Mouse (Mus musculus): ENCODE measurements around the gene Sox18. TPM values are rescaled to one million over a fixed set of nuclear protein-coding genes. Genes with fewer than 3 reads are reported as not detected.

Gene Sox18
- total RNA-seq, 1 experiment from 2014 or later = 60.4 TPM

DNA sequence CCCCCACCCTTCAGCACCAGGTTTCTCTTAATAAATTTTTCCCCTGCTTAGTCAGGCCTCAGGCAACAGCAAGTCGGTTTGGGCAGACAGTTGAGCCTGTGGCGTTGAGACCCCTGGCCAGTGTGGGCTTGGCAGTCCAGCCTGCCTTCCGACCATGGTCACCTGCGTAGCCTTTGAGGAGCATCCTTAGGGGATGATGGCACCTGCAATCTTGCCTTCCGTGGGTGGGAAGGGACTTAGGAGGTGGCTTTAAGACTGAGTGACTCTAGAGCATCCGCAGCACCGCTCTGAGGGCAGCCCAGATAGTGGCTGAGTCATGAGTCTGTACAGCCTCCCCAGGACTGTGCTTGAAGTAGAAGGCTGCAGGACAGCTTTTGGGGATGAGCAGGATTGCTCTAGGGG lies 9.3 kb upstream of the Sox18 start:
- DNase-seq = peak; percentile 34

DNA sequence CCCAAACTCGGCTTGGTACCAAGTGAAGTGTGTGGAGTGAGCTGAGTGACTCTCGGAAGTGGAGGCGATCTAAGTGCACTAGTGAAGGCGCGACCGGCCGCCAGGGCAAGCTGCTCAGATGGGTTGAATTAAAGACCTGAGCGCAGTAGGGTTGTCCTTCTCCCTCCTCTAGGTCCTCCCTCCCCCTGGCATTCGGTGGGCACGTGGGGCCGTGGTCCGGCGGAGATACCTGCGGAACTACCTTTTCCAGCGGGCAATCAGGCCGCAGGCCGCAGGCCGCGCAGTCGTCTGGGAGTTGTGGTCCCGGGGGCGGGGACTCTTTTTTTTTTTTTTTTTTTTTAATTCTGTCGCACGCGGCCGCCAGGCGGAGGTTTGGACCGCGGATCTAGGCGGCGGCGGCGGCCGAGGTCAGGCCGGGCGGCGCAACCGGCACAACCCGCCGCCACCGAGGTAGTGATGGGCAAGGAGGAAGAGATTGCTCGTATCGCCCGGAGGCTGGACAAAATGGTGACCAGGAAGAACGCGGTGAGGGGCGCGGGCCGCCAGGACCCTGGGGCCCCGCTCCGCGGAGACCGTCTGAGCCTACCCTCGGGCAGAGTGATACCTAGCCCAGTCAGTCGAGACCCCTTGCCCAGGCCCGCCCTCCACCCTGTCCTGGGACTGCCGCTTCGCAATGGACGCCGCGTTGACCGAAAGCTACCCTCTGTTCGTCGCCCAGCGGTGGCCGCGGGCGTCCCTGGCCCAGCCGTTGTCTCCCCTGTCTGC lies 8.7 kb upstream of the Sox18 start, which contains the start of gene Tcea2:
TSS of gene Tcea2 (plus strand) at position 360 of the 765 bp plus-strand sequence.
- peak; percentile 84 for DNase-seq

DNA sequence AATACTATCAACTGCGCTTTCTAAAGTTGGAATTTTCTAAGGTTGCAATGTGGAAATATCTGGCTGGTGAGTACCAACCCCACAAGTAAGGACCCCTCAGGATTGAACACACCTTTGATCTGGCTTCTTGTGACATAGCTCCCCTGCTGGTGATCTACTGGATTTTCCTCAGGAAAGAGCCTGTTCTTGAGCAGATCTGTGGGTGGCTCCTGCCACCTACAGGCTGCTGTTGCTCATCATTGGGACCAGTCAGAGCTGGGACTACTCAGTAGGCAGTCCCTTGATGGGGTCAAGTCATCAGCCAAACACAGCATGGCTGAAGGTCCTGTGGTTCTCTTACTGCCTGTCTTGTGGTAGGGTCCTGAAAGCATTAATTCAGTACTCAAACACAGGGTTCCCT lies 7.3 kb upstream of the Sox18 start:
- peak; percentile 86 for DNase-seq

DNA sequence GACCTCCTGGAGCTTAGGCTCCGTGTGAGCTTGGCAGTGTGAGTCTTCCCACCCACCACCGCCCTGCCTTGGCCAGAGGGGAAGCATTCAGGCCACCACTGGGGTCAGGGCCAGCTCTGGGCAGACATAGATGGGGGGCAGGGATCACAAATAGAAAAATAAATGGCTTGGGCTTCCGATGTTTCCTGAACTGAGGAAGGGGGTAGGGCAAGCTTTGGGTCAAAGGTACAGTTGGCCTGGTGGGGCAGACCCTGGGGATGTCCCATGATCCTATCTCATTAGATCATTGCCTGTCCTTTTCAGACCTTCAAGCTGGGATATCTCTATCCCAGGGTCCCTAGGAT lies 6.3 kb upstream of the Sox18 start:
- peak; percentile 49 for DNase-seq

DNA sequence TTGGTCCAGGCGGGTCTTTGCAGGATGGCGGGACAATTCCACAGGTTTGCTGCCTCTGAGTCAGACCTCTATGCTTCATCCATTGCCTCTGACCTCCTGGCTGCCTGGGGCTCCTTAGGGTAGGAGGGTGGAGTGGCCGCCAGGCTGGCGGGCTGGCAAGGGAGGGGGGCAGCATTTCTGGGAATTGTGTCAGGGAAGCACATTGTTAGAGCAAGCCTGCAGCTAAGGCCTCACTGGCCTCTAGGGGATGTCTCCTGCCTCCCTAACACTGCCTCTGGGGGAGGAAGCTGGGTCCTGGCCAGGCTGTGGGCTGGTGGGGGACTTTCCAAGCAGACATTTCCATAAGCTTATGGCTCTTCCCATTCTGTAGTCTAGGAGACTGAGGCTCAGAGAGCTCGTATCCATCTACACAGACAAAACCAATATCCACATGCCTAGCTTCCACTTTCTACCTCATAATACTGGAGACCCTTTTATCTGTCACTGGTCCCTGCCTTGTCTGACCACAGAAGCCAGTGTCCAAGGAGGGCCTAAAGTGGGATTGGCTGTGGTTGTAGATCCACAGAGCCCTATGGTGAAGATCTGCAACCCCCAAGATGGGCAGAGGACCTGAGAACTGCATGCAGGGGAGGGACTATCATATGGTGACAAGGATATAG lies 5.8 kb upstream of the Sox18 start:
- peak; percentile 54 for DNase-seq

- DNase-seq = no peak
These were observed 5.0 kb upstream of the Sox18 start for GRCm38 (mm10) chr2:181676424-181676823.

DNA sequence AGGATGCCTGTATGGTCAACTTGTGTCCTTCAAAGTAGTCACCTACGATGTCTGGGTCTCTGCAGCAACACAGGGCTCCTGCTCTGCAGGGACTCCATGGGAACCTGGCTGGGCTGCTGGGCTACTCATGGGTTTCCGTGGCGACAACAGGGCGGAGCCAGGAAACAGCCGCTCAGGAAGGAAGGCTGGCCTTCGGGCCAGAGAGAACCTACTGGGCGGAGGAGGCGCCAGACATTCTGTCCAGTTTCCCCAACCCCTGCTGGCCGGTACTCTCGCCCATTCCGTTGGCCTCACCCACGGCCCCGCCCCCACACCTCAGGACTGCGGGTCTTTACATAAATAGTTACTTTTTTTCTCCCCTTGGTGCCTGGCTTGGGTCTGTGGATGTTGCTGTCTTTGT lies 4.0 kb upstream of the Sox18 start:
- peak; percentile 86 for DNase-seq

GRCm38 (mm10) chr2:181674934-181675333 lies 3.5 kb upstream of the Sox18 start:
- no peak for DNase-seq

GRCm38 (mm10) chr2:181673501-181673900 lies 2.1 kb upstream of the Sox18 start:
- DNase-seq = peak; percentile 65

DNA sequence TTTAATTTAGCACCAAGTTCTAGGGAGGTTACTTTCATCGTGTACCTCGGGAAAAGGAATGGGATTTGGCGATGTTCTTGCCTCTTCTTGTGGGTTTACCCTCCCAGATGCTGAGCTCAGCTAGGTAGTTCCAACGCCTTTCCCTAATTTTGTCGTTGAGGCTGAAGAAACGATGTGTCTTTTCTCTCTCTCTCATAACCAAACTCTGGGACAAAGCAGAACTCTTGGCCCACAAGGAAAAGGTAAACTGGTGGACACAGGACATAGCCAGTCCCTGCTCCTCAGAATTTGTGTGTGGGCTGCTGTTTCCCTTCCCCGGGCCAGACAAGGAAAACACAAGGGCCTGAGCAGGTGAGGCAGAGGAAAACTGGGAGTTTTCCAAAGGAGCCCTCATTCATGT lies 544 bp upstream of the Sox18 start:
- no peak for DNase-seq

DNA sequence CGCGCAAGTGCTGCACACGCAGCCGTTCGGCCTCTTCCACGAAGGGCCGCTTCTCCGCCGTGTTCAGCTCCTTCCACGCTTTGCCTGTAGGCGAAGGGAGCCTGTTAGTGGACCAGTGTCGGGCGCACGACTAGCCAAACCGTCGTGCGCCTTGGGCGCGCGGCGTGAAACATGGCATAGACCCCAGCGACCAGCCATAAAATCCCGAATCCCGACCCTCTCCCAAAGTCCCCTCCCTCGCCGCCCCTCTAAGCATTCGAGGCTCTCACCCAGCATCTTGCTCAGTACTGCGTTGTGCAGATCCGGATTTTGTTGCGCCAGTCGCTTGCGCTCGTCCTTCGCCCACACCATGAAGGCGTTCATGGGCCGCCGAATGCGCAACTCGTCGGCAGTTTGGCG lies 528 bp downstream of the Sox18 start:
- DNase-seq = no peak

- DNase-seq = peak; percentile 59
These were observed 1.0 kb downstream of the Sox18 start for GRCm38 (mm10) chr2:181670285-181670912.

- peak; percentile 75 for DNase-seq
These were observed 8.2 kb downstream of the Sox18 start for GRCm38 (mm10) chr2:181663298-181663630.

DNA sequence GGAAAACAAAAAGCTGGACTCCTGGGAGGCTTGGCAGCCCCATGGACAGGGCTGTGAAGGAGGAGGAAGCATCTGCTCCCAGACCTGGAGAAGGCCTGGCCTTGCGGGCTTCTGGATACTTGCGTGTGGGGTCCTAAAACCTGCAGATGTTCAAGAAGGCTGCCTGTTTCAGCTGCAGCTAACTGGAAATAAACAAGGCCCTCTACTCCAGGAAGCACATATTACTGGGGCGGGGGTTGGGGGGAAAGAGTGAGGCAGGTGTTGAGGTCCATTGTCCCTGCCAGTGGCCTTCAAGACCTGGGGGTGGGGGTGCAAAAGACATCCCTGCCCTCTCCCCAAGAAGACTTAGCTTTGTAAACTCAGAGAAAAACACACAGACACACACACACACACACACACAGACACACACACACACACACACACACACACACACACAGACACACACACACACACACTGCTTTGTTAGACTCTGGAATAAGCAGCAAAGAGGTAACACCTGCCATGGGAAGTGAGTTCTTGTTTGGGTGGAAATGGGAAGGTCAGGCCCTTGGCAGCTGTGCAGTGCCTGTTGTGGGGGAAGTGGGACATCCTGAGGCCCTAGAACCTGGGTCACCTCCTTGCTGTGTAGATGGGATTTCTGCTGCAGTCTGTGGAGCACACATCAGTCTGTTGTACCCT lies 8.7 kb downstream of the Sox18 start:
- peak; percentile 44 for DNase-seq

GRCm38 (mm10) chr2:181659609-181660055 lies 11.8 kb downstream of the Sox18 start:
- peak; percentile 92 for DNase-seq

GRCm38 (mm10) chr2:181658930-181659555 lies 12.4 kb downstream of the Sox18 start:
- peak; percentile 87 for DNase-seq

GRCm38 (mm10) chr2:181658528-181658927 lies 12.9 kb downstream of the Sox18 start:
- no peak for DNase-seq

- no peak for DNase-seq
These were observed 14.0 kb downstream of the Sox18 start for GRCm38 (mm10) chr2:181657441-181657840.

GRCm38 (mm10) chr2:181656734-181657133 lies 14.7 kb downstream of the Sox18 start, which contains the start of gene Gm29797:
Gene Gm29797 (plus strand): TSS chr2:181657034.
- no peak for DNase-seq

GRCm38 (mm10) chr2:181653523-181653922 lies 17.9 kb downstream of the Sox18 start:
- DNase-seq = no peak

- DNase-seq = no peak
These were observed 18.4 kb downstream of the Sox18 start for GRCm38 (mm10) chr2:181653065-181653464.

DNA sequence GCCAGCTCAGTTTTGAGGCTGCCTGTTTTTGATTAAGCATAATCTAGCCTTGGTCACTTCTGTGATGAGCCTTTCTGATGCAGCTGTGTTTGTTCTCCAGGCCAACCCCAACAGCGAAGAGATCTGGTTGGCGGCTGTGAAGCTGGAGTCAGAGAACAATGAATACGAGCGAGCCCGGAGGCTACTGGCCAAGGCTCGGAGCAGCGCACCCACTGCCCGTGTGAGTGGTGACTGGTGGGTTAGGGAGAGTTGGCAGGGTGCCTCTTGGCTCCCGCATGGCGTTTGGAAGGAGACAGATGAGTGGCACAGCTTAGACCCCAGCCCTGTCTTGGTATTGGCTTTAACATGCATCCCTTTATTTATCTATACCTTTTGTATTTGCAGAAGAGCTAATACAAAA lies 22.5 kb downstream of the Sox18 start:
- peak; percentile 28 for DNase-seq

Data from adrenal gland, postnatal 14 days (tissue).